Mouse (Mus musculus): ENCODE measurements around the gene Nr1i2. TPM values are rescaled to one million over a fixed set of nuclear protein-coding genes. Genes with fewer than 3 reads are reported as not detected.
"Not testable (repeated sequence)": the region's sequence is repeated elsewhere in the genome, so short reads cannot be mapped to it uniquely, and the experiment has no call there.

The Nr1i2 gene
- not detected in 2 replicates for polyA plus RNA-seq (2015; fragmentation: Nextera tagmentation; extraction: Ambion mirVana)

GRCm38 (mm10) chr16:38294685-38295348 lies at the start of gene Nr1i2:
TSS of gene Nr1i2 (minus strand) at chr16:38294824.
- Histone ChIP-seq H3K27me3 (no peaks in the 10 kb centered on the region), H3K9ac (replicated peaks) (no peak within 1 kb of the TSS), H3K27ac (no peak within 1 kb of the TSS), H3K9me3 (no peaks in the 10 kb centered on the region), H3K4me1 (replicated peaks) (no peaks in the 10 kb centered on the region), H3K36me3 (no peaks in the 10 kb centered on the region), H3K4me3 (replicated peaks) (no peak within 1 kb of the TSS), H3K4me2 (replicated peaks) (no peak within 1 kb of the TSS)
- ATAC-seq, result no peak
- WGBS, result 78% methylated on average over 7 of the region's 7 CpGs

GRCm38 (mm10) chr16:38341396-38342324 lies 47.0 kb upstream of the Nr1i2 start, which contains the start of gene Maats1:
TSS of gene Maats1 (minus strand) at chr16:38342143.
- Histone ChIP-seq H3K9me3 (no peaks in the 10 kb centered on the region), H3K4me3 (replicated peaks) (peak within 1 kb of the TSS; percentile 43), H3K4me1 (replicated peaks) (peaks cover 9% of the 10 kb centered on the region), H3K27me3 (no peaks in the 10 kb centered on the region), H3K36me3 (no peaks in the 10 kb centered on the region), H3K27ac (no peak within 1 kb of the TSS), H3K9ac (replicated peaks) (peak within 1 kb of the TSS; percentile 63), H3K4me2 (replicated peaks) (peak within 1 kb of the TSS; percentile 75)
- 9% methylated on average over 30 of the region's 30 CpGs for WGBS
- peak; percentile 94 for ATAC-seq

- H3K36me3 ChIP-seq; ATAC-seq; H3K4me1 ChIP-seq (replicated peaks); H3K4me3 ChIP-seq (replicated peaks); H3K27me3 ChIP-seq; H3K4me2 ChIP-seq (replicated peaks); H3K27ac ChIP-seq; H3K9ac ChIP-seq (replicated peaks); H3K9me3 ChIP-seq: not testable (repeated sequence)
- 81% methylated on average over 4 of the region's 4 CpGs for WGBS
Observed at GRCm38 (mm10) chr16:38338077-38338476, 43.5 kb upstream of the Nr1i2 start.

GRCm38 (mm10) chr16:38334431-38334830 lies 39.8 kb upstream of the Nr1i2 start:
- Histone ChIP-seq H3K27ac (no peak overlapping the region), H3K4me3 (replicated peaks) (no peak overlapping the region), H3K27me3 (no peaks in the 10 kb centered on the region), H3K36me3 (no peaks in the 10 kb centered on the region), H3K4me1 (replicated peaks) (no peaks in the 10 kb centered on the region), H3K9ac (replicated peaks) (no peak overlapping the region), H3K9me3 (peaks cover under 1% of the 10 kb centered on the region; the same call in 1 of the 2 replicates), H3K4me2 (replicated peaks) (no peak overlapping the region)
- 45% methylated on average over 6 of the region's 6 CpGs for WGBS
- ATAC-seq, result no peak

GRCm38 (mm10) chr16:38329340-38329739 lies 34.7 kb upstream of the Nr1i2 start:
- peaks cover 3% of the 10 kb centered on the region; the same call in 1 of the 2 replicates for H3K9me3 ChIP-seq
- H3K27me3 ChIP-seq, result no peaks in the 10 kb centered on the region
- no peak overlapping the region for H3K4me2 ChIP-seq (replicated peaks)
- WGBS, result 78% methylated on average over 3 of the region's 3 CpGs
- ATAC-seq, result no peak
- H3K27ac ChIP-seq, result no peak overlapping the region
- H3K9ac ChIP-seq (replicated peaks), result no peak overlapping the region
- no peaks in the 10 kb centered on the region for H3K36me3 ChIP-seq
- no peaks in the 10 kb centered on the region for H3K4me1 ChIP-seq (replicated peaks)
- no peak overlapping the region for H3K4me3 ChIP-seq (replicated peaks)

GRCm38 (mm10) chr16:38326778-38327397 lies 32.3 kb upstream of the Nr1i2 start:
- H3K4me2 ChIP-seq (replicated peaks), result no peak overlapping the region

GRCm38 (mm10) chr16:38324311-38324710 lies 29.7 kb upstream of the Nr1i2 start:
- Histone ChIP-seq H3K4me3 (replicated peaks) (no peak overlapping the region), H3K36me3 (no peaks in the 10 kb centered on the region), H3K4me2 (replicated peaks) (no peak overlapping the region), H3K9me3 (peaks cover 1% of the 10 kb centered on the region; the same call in 1 of the 2 replicates), H3K9ac (replicated peaks) (no peak overlapping the region), H3K4me1 (replicated peaks) (no peaks in the 10 kb centered on the region), H3K27me3 (no peaks in the 10 kb centered on the region), H3K27ac (no peak overlapping the region)
- WGBS, result 88% methylated on average over 15 of the region's 15 CpGs
- ATAC-seq, result no peak

More at GRCm38 (mm10) chr16:38326778-38327397, 32.3 kb upstream of the Nr1i2 start:
- Histone ChIP-seq H3K36me3 (no peaks in the 10 kb centered on the region), H3K27me3 (no peaks in the 10 kb centered on the region), H3K9me3 (peaks cover 3% of the 10 kb centered on the region; the same call in 1 of the 2 replicates), H3K9ac (replicated peaks) (no peak overlapping the region), H3K27ac (no peak overlapping the region), H3K4me3 (replicated peaks) (no peak overlapping the region), H3K4me1 (replicated peaks) (no peaks in the 10 kb centered on the region)
- 79% methylated on average over 11 of the region's 11 CpGs for WGBS
- no peak for ATAC-seq

GRCm38 (mm10) chr16:38321452-38321935 lies 26.9 kb upstream of the Nr1i2 start:
- ATAC-seq, result peak; percentile 84
- Histone ChIP-seq H3K27me3 (no peaks in the 10 kb centered on the region), H3K4me1 (replicated peaks) (no peaks in the 10 kb centered on the region), H3K4me2 (replicated peaks) (peak overlapping the region; percentile 48), H3K36me3 (no peaks in the 10 kb centered on the region), H3K9ac (replicated peaks) (0 out of 2 replicates have a peak overlapping the region, but pooled peaks have one; percentile 49), H3K27ac (no peak overlapping the region), H3K9me3 (no peaks in the 10 kb centered on the region), H3K4me3 (replicated peaks) (peak overlapping the region; percentile 24)
- 31% methylated on average over 17 of the region's 17 CpGs for WGBS

- no peak overlapping the region for H3K27ac ChIP-seq
- no peak overlapping the region for H3K9ac ChIP-seq (replicated peaks)
- H3K4me2 ChIP-seq (replicated peaks), result no peak overlapping the region
- 93% methylated on average over 4 of the region's 4 CpGs for WGBS
- no peaks in the 10 kb centered on the region for H3K4me1 ChIP-seq (replicated peaks)
- no peak overlapping the region for H3K4me3 ChIP-seq (replicated peaks)
- no peaks in the 10 kb centered on the region for H3K36me3 ChIP-seq
- ATAC-seq, result no peak
- H3K9me3 ChIP-seq, result no peaks in the 10 kb centered on the region
- H3K27me3 ChIP-seq, result no peaks in the 10 kb centered on the region
Observed at GRCm38 (mm10) chr16:38319087-38319486, 24.5 kb upstream of the Nr1i2 start.

- WGBS, result 79% methylated on average over 9 of the region's 9 CpGs
- Histone ChIP-seq H3K9ac (replicated peaks) (no peak overlapping the region), H3K27ac (no peak overlapping the region), H3K27me3 (no peaks in the 10 kb centered on the region), H3K4me2 (replicated peaks) (no peak overlapping the region), H3K4me1 (replicated peaks) (no peaks in the 10 kb centered on the region), H3K9me3 (no peaks in the 10 kb centered on the region), H3K4me3 (replicated peaks) (no peak overlapping the region), H3K36me3 (no peaks in the 10 kb centered on the region)
- no peak for ATAC-seq
Observed at GRCm38 (mm10) chr16:38318492-38318891, 23.9 kb upstream of the Nr1i2 start.

- H3K4me3 ChIP-seq (replicated peaks), result no peak overlapping the region
- no peaks in the 10 kb centered on the region for H3K27me3 ChIP-seq
- peak overlapping the region; percentile 19 for H3K4me2 ChIP-seq (replicated peaks)
- H3K9me3 ChIP-seq, result no peaks in the 10 kb centered on the region
- H3K4me1 ChIP-seq (replicated peaks), result peaks cover 17% of the 10 kb centered on the region
- H3K27ac ChIP-seq, result peak overlapping the region; percentile 71
- WGBS, result 50% methylated on average over 11 of the region's 11 CpGs
- H3K36me3 ChIP-seq, result no peaks in the 10 kb centered on the region
- 0 out of 2 replicates have a peak overlapping the region, but pooled peaks have one; percentile 20 for H3K9ac ChIP-seq (replicated peaks)
- peak; percentile 65 for ATAC-seq
Observed at GRCm38 (mm10) chr16:38308195-38308594, 13.6 kb upstream of the Nr1i2 start.

Data from midbrain, embryonic 13.5 days (tissue).